10 mouse cellular contexts compared by ENCODE assay signal in the genomic region with DNA sequence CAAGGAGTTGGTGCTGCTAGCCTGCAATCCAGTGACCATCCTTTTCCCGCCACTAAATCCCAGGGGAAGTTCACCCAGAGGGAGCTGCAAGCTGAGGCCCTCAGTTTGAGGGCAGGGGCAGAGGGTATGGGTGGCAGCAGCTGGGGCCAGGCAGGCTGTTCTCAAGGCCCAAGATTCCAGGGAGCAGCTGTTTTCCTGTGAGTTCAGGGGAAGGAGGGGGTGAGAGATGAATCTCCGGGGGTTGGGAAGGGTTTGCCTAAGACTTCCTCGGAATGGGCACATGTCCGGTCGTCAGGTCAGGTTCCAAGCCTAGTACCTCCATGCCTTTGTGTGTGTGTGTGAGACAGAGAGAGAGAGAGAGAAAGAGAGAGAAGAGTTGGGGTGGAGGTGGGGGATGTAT. TPM values are rescaled to one million over a fixed set of nuclear protein-coding genes. Genes with fewer than 3 reads are reported as not detected.
DNase-seq lines count a peak whose midpoint lies in the region; ATAC-seq lines count a peak whose summit lies in the region.
"Had no signal": no experiment of that assay in that cellular context is flagged by ENCODE, and none has a peak within 500 bp of the region (broad histone marks: within the 10 kb centered on the region; RNA-seq: fewer than 3 reads in every experiment).

No protein-coding gene starts in this region.

- WGBS in kidney, embryonic 14.5 days: 7% methylated on average over 5 of the region's 5 CpGs
- 3% methylated on average over 5 of the region's 5 CpGs for WGBS in embryonic facial prominence, embryonic 12.5 days
- 8% methylated on average over 5 of the region's 5 CpGs for WGBS in limb, embryonic 10.5 days
- WGBS in neural tube, embryonic 12.5 days: 13% methylated on average over 5 of the region's 5 CpGs

- peak overlapping the region; percentile 73; the same call in 1 of the 2 replicates for H3K27ac ChIP-seq in kidney, embryonic 14.5 days (ENCODE audit: low read depth, low read length)
- peak overlapping the region; percentile 42; the same call in 1 of the 2 replicates for H3K27ac ChIP-seq in embryonic facial prominence, embryonic 12.5 days
- peak overlapping the region; percentile 81 for H3K27ac ChIP-seq in limb, embryonic 10.5 days
- H3K27ac ChIP-seq in neural tube, embryonic 12.5 days: no peak overlapping the region

- H3K36me3 ChIP-seq in kidney, embryonic 14.5 days (ENCODE audit: control insufficient read depth, insufficient read depth, low read length): peaks cover 31% of the 10 kb centered on the region
- peaks cover 26% of the 10 kb centered on the region for H3K36me3 ChIP-seq in embryonic facial prominence, embryonic 12.5 days
- peaks cover 77% of the 10 kb centered on the region for H3K36me3 ChIP-seq in limb, embryonic 10.5 days
- peaks cover 27% of the 10 kb centered on the region for H3K36me3 ChIP-seq in neural tube, embryonic 12.5 days

- peak overlapping the region; percentile 35 for H3K4me2 ChIP-seq in kidney, embryonic 14.5 days (replicated peaks; ENCODE audit: low read depth, low read length)
- peak overlapping the region; percentile 53 for H3K4me2 ChIP-seq in embryonic facial prominence, embryonic 12.5 days (replicated peaks)
- H3K4me2 ChIP-seq in neural tube, embryonic 12.5 days (replicated peaks): peak overlapping the region; percentile 50

- 0 out of 2 replicates have a peak overlapping the region, but pooled peaks have one; percentile 3 for H3K4me3 ChIP-seq in kidney, embryonic 14.5 days (ENCODE audit: low read length)
- peak overlapping the region; percentile 28; the same call in 1 of the 2 replicates for H3K4me3 ChIP-seq in embryonic facial prominence, embryonic 12.5 days
- H3K4me3 ChIP-seq in limb, embryonic 10.5 days: peak overlapping the region; percentile 32
- no peak overlapping the region for H3K4me3 ChIP-seq in neural tube, embryonic 12.5 days

- no peak overlapping the region; the same call in 1 of the 2 replicates for H3K9ac ChIP-seq in kidney, embryonic 14.5 days (ENCODE audit: low read depth, low read length)
- no peak overlapping the region for H3K9ac ChIP-seq in embryonic facial prominence, embryonic 12.5 days
- no peak overlapping the region for H3K9ac ChIP-seq in neural tube, embryonic 12.5 days

- no peaks in the 10 kb centered on the region for H3K9me3 ChIP-seq in kidney, embryonic 14.5 days (ENCODE audit: control insufficient read depth, low read length)
- H3K9me3 ChIP-seq in embryonic facial prominence, embryonic 12.5 days: no peaks in the 10 kb centered on the region
- no peaks in the 10 kb centered on the region for H3K9me3 ChIP-seq in limb, embryonic 10.5 days (replicated peaks)
- no peaks in the 10 kb centered on the region for H3K9me3 ChIP-seq in neural tube, embryonic 12.5 days

- no peak for DNase-seq in kidney, postnatal 14 days
- no peak for DNase-seq in limb, embryonic 10.5 days (ENCODE audit: low spot score)
- no peak for DNase-seq in urinary bladder, postnatal 4 days (ENCODE audit: low spot score in 2 of 2)
- no peak for DNase-seq in layer of hippocampus, postnatal 10 days (ENCODE audit: low spot score in 2 of 2)
- DNase-seq: cerebellum, adult 11-12 months had no signal

- ATAC-seq in kidney, embryonic 14.5 days (ENCODE audit: low FRiP score, low TSS enrichment): no peak; the same call in 1 of the 2 replicates
- ATAC-seq in embryonic facial prominence, embryonic 12.5 days (ENCODE audit: insufficient number of reproducible peaks, insufficient read depth, low FRiP score, low TSS enrichment): no peak; the same call in none of the 2 replicates
- no peak for ATAC-seq in neural tube, embryonic 12.5 days (ENCODE audit: low FRiP score, low read depth)
- no peak for ATAC-seq in activated CD4-positive, CD25-positive, alpha-beta regulatory T cell, adult 4 months
- ATAC-seq: Patski had no signal

- peaks cover 14% of the 10 kb centered on the region for H3K4me1 ChIP-seq in kidney, embryonic 14.5 days (ENCODE audit: control insufficient read depth, insufficient read depth, low read length)
- H3K4me1 ChIP-seq in embryonic facial prominence, embryonic 12.5 days: peaks cover 10% of the 10 kb centered on the region; the same call in 1 of the 2 replicates
- H3K4me1 ChIP-seq in limb, embryonic 10.5 days: peaks cover 28% of the 10 kb centered on the region
- peaks cover 11% of the 10 kb centered on the region for H3K4me1 ChIP-seq in neural tube, embryonic 12.5 days

- H3K27me3 ChIP-seq in kidney, embryonic 14.5 days (ENCODE audit: control insufficient read depth, insufficient read depth, low read length): peaks cover 3% of the 10 kb centered on the region; the same call in 1 of the 2 replicates
- H3K27me3 ChIP-seq in embryonic facial prominence, embryonic 12.5 days: peaks cover 24% of the 10 kb centered on the region
- peaks cover 16% of the 10 kb centered on the region for H3K27me3 ChIP-seq in limb, embryonic 10.5 days (ENCODE audit: low read depth, poor library complexity, severe bottlenecking)
- peaks cover 26% of the 10 kb centered on the region for H3K27me3 ChIP-seq in neural tube, embryonic 12.5 days (replicated peaks)
- H3K27me3 ChIP-seq: Patski had no signal

RNA-seq across cellular contexts. Expression of gene Etv4, which starts 13.1 kb away (rescaled TPM):
- 47.9 and 52.9 TPM in 2 replicates for polyA plus RNA-seq in kidney, embryonic 14.5 days (2014; fragmentation: Nextera tagmentation; extraction: Ambion mirVana)
- 17.0 and 25.2 TPM in 2 replicates for polyA plus RNA-seq in embryonic facial prominence, embryonic 12.5 days (2016; fragmentation: Nextera tagmentation; extraction: Ambion mirVana)
- polyA plus RNA-seq in limb, embryonic 10.5 days (2016; fragmentation: Nextera tagmentation; extraction: Ambion mirVana): 37.8 and 48.3 TPM in 2 replicates
- polyA plus RNA-seq in neural tube, embryonic 12.5 days (2016; fragmentation: Nextera tagmentation; extraction: Ambion mirVana): 10.7 and 15.4 TPM in 2 replicates
- 10 to 100 TPM; 25.8 to 29.3 TPM for total RNA-seq in layer of hippocampus, postnatal 10 days (2021)
- polyA plus RNA-seq in activated CD4-positive, CD25-positive, alpha-beta regulatory T cell, adult 4 months (2017; shearing (Covaris generic)): 1 to 10 TPM in 1 of 2 experiments, not detected in 1; 1.0 TPM

RNA-seq across cellular contexts. Expression of gene Dhx8, which starts 39.3 kb away (rescaled TPM):
- polyA plus RNA-seq in kidney, embryonic 14.5 days (2014; fragmentation: Nextera tagmentation; extraction: Ambion mirVana): 26.0 and 38.1 TPM in 2 replicates
- 48.1 and 50.4 TPM in 2 replicates for polyA plus RNA-seq in embryonic facial prominence, embryonic 12.5 days (2016; fragmentation: Nextera tagmentation; extraction: Ambion mirVana)
- polyA plus RNA-seq in limb, embryonic 10.5 days (2016; fragmentation: Nextera tagmentation; extraction: Ambion mirVana): 51.7 and 60.5 TPM in 2 replicates
- polyA plus RNA-seq in neural tube, embryonic 12.5 days (2016; fragmentation: Nextera tagmentation; extraction: Ambion mirVana): 40.0 and 43.2 TPM in 2 replicates
- 10 to 100 TPM; 31.3 to 32.3 TPM for total RNA-seq in layer of hippocampus, postnatal 10 days (2021)
- 10 to 100 TPM; 23.6 to 25.5 TPM for polyA plus RNA-seq in activated CD4-positive, CD25-positive, alpha-beta regulatory T cell, adult 4 months (2017; shearing (Covaris generic))
